Mouse (Mus musculus) CH12.LX (cell line): ENCODE measurements around the gene Rae1. TPM values are rescaled to one million over a fixed set of nuclear protein-coding genes. Genes with fewer than 3 reads are reported as not detected.

Experiments
- DNase-seq: peaks from one replicate; pipeline ENCODE4 v3.0.0-alpha.2; 2013; ENCODE audit errors: extremely low read depth
- H3K27ac ChIP-seq: 2 replicates; pipeline ENCODE4 v1.5.1; 2012; ENCODE audit warnings: low read depth, mild to moderate bottlenecking, control low read depth, moderate library complexity; ENCODE audit not compliant: insufficient read depth
- H3K27me3 ChIP-seq: replicated peaks from 2 replicates; pipeline ENCODE3; 2012; ENCODE audit warnings: inconsistent platforms
- H3K36me3 ChIP-seq, 2 experiments: replicated peaks in 1 of 2; 2 replicates each; pipeline versions ENCODE3 to v1.6.1; 2012; ENCODE audit warnings: inconsistent platforms in 1 of 2, low read length in 1 of 2, mild to moderate bottlenecking in 1 of 2, mixed read lengths in 1 of 2, moderate library complexity in 1 of 2; ENCODE audit not compliant: control insufficient read depth in 1 of 2, insufficient read depth in 1 of 2
- H3K4me1 ChIP-seq, 2 experiments: 2 replicates each; pipeline ENCODE4 v1.6.1; 2012; ENCODE audit warnings: inconsistent platforms in 1 of 2, moderate library complexity in 1 of 2; ENCODE audit not compliant: insufficient read depth in 2 of 2, control insufficient read depth in 1 of 2
- H3K4me2 ChIP-seq: 2 replicates; pipeline ENCODE4 v1.6.1; 2012; ENCODE audit warnings: low read depth, mild to moderate bottlenecking, control low read depth; ENCODE audit not compliant: poor library complexity, insufficient read depth, severe bottlenecking
- H3K4me3 ChIP-seq, 3 experiments: fragments of 150-350 bp in 1 of 3; sonication (generic) in 1 of 3; replicated peaks in 1 of 3; 2 replicates each; pipeline versions ENCODE3 to v1.5.1; 2011 to 2012; ENCODE audit warnings: low read depth in 2 of 3, low read length in 2 of 3, mild to moderate bottlenecking in 2 of 3, moderate library complexity in 2 of 3, control low read depth in 1 of 3, improper control_type of control experiment in 1 of 3, inconsistent platforms in 1 of 3, mixed read lengths in 1 of 3; ENCODE audit not compliant: poor library complexity in 1 of 3
- H3K79me2 ChIP-seq: replicated peaks from 2 replicates; pipeline ENCODE4 v1.6.1; 2012; ENCODE audit warnings: mild to moderate bottlenecking, moderate library complexity; ENCODE audit not compliant: control insufficient read depth, poor library complexity, insufficient read depth, severe bottlenecking; ENCODE audit errors: extremely low read depth
- H3K9ac ChIP-seq: 2 replicates; pipeline ENCODE4 v1.6.1; 2012; ENCODE audit warnings: low read depth, mild to moderate bottlenecking, control low read depth, moderate library complexity; ENCODE audit not compliant: insufficient read depth
- H3K9me3 ChIP-seq: replicated peaks from 2 replicates; pipeline ENCODE3; 2012; ENCODE audit warnings: low read length, inconsistent platforms, mixed read lengths
- BHLHE40 ChIP-seq: IDR thresholded peaks from 2 replicates; pipeline ENCODE4 v1.6.1; 2011; ENCODE audit warnings: mild to moderate bottlenecking, low read depth, low read length, improper control_type of control experiment
- CHD1 ChIP-seq: IDR thresholded peaks from 2 replicates; pipeline ENCODE4 v1.6.1; 2012; ENCODE audit warnings: low read depth, low read length, improper control_type of control experiment, inconsistent platforms
- CHD2 ChIP-seq: IDR thresholded peaks from 2 replicates; pipeline ENCODE4 v1.6.1; 2011; ENCODE audit warnings: low read length, improper control_type of control experiment
- E2F4 ChIP-seq: IDR thresholded peaks from 2 replicates; pipeline ENCODE4 v1.6.1; 2011; ENCODE audit warnings: low read depth, low read length, improper control_type of control experiment; ENCODE audit not compliant: insufficient replicate concordance
- ELF1 ChIP-seq: IDR thresholded peaks from 2 replicates; pipeline ENCODE4 v1.6.1; 2014; ENCODE audit warnings: low read depth, mild to moderate bottlenecking, inconsistent platforms, low read length, improper control_type of control experiment
- EP300 ChIP-seq: IDR thresholded peaks from 2 replicates; pipeline ENCODE4 v1.6.1; 2011; ENCODE audit warnings: low read length, improper control_type of control experiment
- ETS1 ChIP-seq: conservative IDR thresholded peaks from 2 replicates; pipeline ENCODE4 v1.6.1; 2012; ENCODE audit warnings: low read depth, mild to moderate bottlenecking, inconsistent platforms, low read length, improper control_type of control experiment, moderate library complexity
- GABPA ChIP-seq: IDR thresholded peaks from 2 replicates; pipeline ENCODE4 v1.6.1; 2012; ENCODE audit warnings: low read depth, low read length, improper control_type of control experiment, inconsistent platforms; ENCODE audit not compliant: insufficient replicate concordance
- HCFC1 ChIP-seq: IDR thresholded peaks from 2 replicates; pipeline ENCODE4 v1.6.1; 2012; ENCODE audit warnings: low read depth, mild to moderate bottlenecking, inconsistent platforms, low read length, improper control_type of control experiment
- IRF4 ChIP-seq: IDR thresholded peaks from 2 replicates; pipeline ENCODE4 v1.6.1; 2014; ENCODE audit warnings: low read depth, mild to moderate bottlenecking, inconsistent platforms, low read length, improper control_type of control experiment
- JUND ChIP-seq: conservative IDR thresholded peaks from 2 replicates; pipeline ENCODE4 v1.6.1; 2011; ENCODE audit warnings: low read depth, low read length, improper control_type of control experiment
- KAT2A ChIP-seq: IDR thresholded peaks from 2 replicates; pipeline ENCODE4 v1.6.1; 2012; ENCODE audit warnings: low read length, improper control_type of control experiment, inconsistent platforms; ENCODE audit not compliant: insufficient replicate concordance
- MAFK ChIP-seq: IDR thresholded peaks from 2 replicates; pipeline ENCODE4 v1.6.1; 2011; ENCODE audit warnings: low read length, improper control_type of control experiment; ENCODE audit not compliant: insufficient replicate concordance
- MAX ChIP-seq: IDR thresholded peaks from 2 replicates; pipeline ENCODE4 v1.6.1; 2011; ENCODE audit warnings: low read length, improper control_type of control experiment
- MAZ ChIP-seq: IDR thresholded peaks from 2 replicates; pipeline ENCODE4 v1.6.1; 2012; ENCODE audit warnings: low read depth, mild to moderate bottlenecking, inconsistent platforms, low read length, improper control_type of control experiment, moderate library complexity
- MEF2A ChIP-seq: IDR thresholded peaks from 2 replicates; pipeline ENCODE4 v1.6.1; 2014; ENCODE audit warnings: low read depth, mild to moderate bottlenecking, inconsistent platforms, low read length, improper control_type of control experiment, borderline replicate concordance
- MXI1 ChIP-seq: IDR thresholded peaks from 2 replicates; pipeline ENCODE4 v1.6.1; 2011; ENCODE audit warnings: mild to moderate bottlenecking, low read depth, low read length, improper control_type of control experiment
- MYC ChIP-seq: IDR thresholded peaks from 2 replicates; pipeline ENCODE4 v1.6.1; 2011; ENCODE audit warnings: low read depth, mild to moderate bottlenecking, improper control_type of control experiment, low read length
- NELFE ChIP-seq: IDR thresholded peaks from 2 replicates; pipeline ENCODE4 v1.6.1; 2011; ENCODE audit warnings: low read depth, low read length, improper control_type of control experiment
- NRF1 ChIP-seq: IDR thresholded peaks from 2 replicates; pipeline ENCODE4 v1.6.1; 2014; ENCODE audit warnings: low read depth, mild to moderate bottlenecking, inconsistent platforms, low read length, improper control_type of control experiment, moderate library complexity
- PAX5 ChIP-seq: IDR thresholded peaks from 2 replicates; pipeline ENCODE4 v1.6.1; 2012; ENCODE audit warnings: low read length, inconsistent platforms, mixed read lengths
- POLR2A ChIP-seq: IDR thresholded peaks from 2 replicates; pipeline ENCODE4 v1.6.1; 2011; ENCODE audit warnings: low read depth, mild to moderate bottlenecking, improper control_type of control experiment, low read length
- RCOR1 ChIP-seq: conservative IDR thresholded peaks from 2 replicates; pipeline ENCODE4 v1.6.1; 2012; ENCODE audit warnings: low read depth, mild to moderate bottlenecking, inconsistent platforms, low read length, improper control_type of control experiment
- SIN3A ChIP-seq: IDR thresholded peaks from 2 replicates; pipeline ENCODE4 v1.6.1; 2012; ENCODE audit warnings: low read length, improper control_type of control experiment, inconsistent platforms
- SMC3 ChIP-seq: IDR thresholded peaks from 2 replicates; pipeline ENCODE4 v1.6.1; 2011; ENCODE audit warnings: low read depth, low read length, improper control_type of control experiment
- TBP ChIP-seq: conservative IDR thresholded peaks from 2 replicates; pipeline ENCODE4 v1.6.1; 2011; ENCODE audit warnings: low read depth, low read length, improper control_type of control experiment
- TCF12 ChIP-seq: IDR thresholded peaks from 2 replicates; pipeline ENCODE4 v1.6.1; 2014; ENCODE audit warnings: low read depth, mild to moderate bottlenecking, inconsistent platforms, low read length, improper control_type of control experiment
- UBTF ChIP-seq: IDR thresholded peaks from 2 replicates; pipeline ENCODE4 v1.6.1; 2012; ENCODE audit warnings: low read depth, mild to moderate bottlenecking, inconsistent platforms, low read length, improper control_type of control experiment, moderate library complexity
- USF1 ChIP-seq: IDR thresholded peaks from 2 replicates; pipeline ENCODE4 v1.6.1; 2014; ENCODE audit warnings: low read depth, mild to moderate bottlenecking, inconsistent platforms, low read length, improper control_type of control experiment
- USF2 ChIP-seq: conservative IDR thresholded peaks from 2 replicates; pipeline ENCODE4 v1.6.1; 2011; ENCODE audit warnings: low read depth, low read length, improper control_type of control experiment
- ZC3H11A ChIP-seq: IDR thresholded peaks from 2 replicates; pipeline ENCODE4 v1.6.1; 2012; ENCODE audit warnings: low read depth, mild to moderate bottlenecking, inconsistent platforms, low read length, improper control_type of control experiment
- ZKSCAN1 ChIP-seq: IDR thresholded peaks from 2 replicates; pipeline ENCODE4 v1.6.1; 2012; ENCODE audit warnings: low read depth, inconsistent platforms, low read length, improper control_type of control experiment, borderline replicate concordance
- ZMIZ1 ChIP-seq: IDR thresholded peaks from 2 replicates; pipeline ENCODE4 v1.6.1; 2012; ENCODE audit warnings: low read depth, mild to moderate bottlenecking, inconsistent platforms, low read length, improper control_type of control experiment
- dilution Hi-C: fragments of 300-500 bp; cut with MboI; formaldehyde crosslinking; loops from 2 replicates; pipeline ENCODE4 v1.14.3; 2020; ENCODE audit warnings: low sequenced_read_pairs; ENCODE audit not compliant: extremely low pct_unique_long_range_greater_than_20kb, extremely low pct_ligation_motif_present
- in situ Hi-C: fragments of 300-500 bp; cut with MboI; formaldehyde crosslinking; loops from 3 replicates; pipeline ENCODE4 v1.14.3; 2019; ENCODE audit warnings: low sequenced_read_pairs, low pct_ligation_motif_present, low pct_unique_long_range_greater_than_20kb, mixed read lengths
- polyA plus RNA-seq: library from polyadenylated mRNA; unstranded; fragments of >175 nt; gene quantifications from 2 replicates; pipeline ENCODE4 v1.2.1, GENCODE M21; 2012; ENCODE audit warnings: low read depth; ENCODE audit not compliant: insufficient read length
- total RNA-seq, 2 experiments: library from RNA; depleted of rRNA; stranded (reverse); fragments of 300-350 nt in 1 of 2; fragments of >200 nt in 1 of 2; gene quantifications; 2 replicates each; pipeline ENCODE4 v1.2.3; 2012 to 2014

Rae1 gene
- total and polyA plus RNA-seq, 3 experiments: 86.3 to 114 (median 95.0) TPM

- no peaks in the 10 kb centered on the region for H3K9me3 ChIP-seq
- peak overlapping the region; percentile 70 for H3K4me2 ChIP-seq
- peak overlapping the region; percentile 72 to 87 (median 79) for H3K4me3 ChIP-seq
- dilution Hi-C loops: no loop called here
- peaks cover 6% of the 10 kb centered on the region for H3K27me3 ChIP-seq
- DNase-seq: peak; percentile 73
- H3K9ac ChIP-seq: peak overlapping the region; percentile 62
- H3K36me3 ChIP-seq: peaks cover 13 to 42% of the 10 kb centered on the region in 2 experiments
- peaks cover 21% of the 10 kb centered on the region for H3K79me2 ChIP-seq
- peak overlapping the region; percentile 55 for H3K27ac ChIP-seq
- in situ Hi-C loops: loop anchor here (25.0 kb wide), 1 partner anchor 140 kb away; the partner anchor contains the start of gene Pck1
- peaks cover 63 to 84% of the 10 kb centered on the region in 2 experiments for H3K4me1 ChIP-seq
- TF ChIP-seq CHD1 (no peak), ETS1 (peak; percentile 71), MXI1 (peak; percentile 67), KAT2A (no peak), NELFE (no peak), GABPA (no peak), HCFC1 (peak; percentile 30), MYC (peak; percentile 28; the same call in 1 of the 2 replicates), NRF1 (peak; percentile 63), ZC3H11A (no peak), SMC3 (0 out of 2 replicates have a peak, but pooled peaks have one; percentile 9), TCF12 (peak; percentile 69), MAZ (no peak), E2F4 (no peak), UBTF (no peak), USF2 (no peak), POLR2A (no peak), CHD2 (peak; percentile 95), JUND (no peak), EP300 (0 out of 2 replicates have a peak, but pooled peaks have one; percentile 22), MAX (no peak; the same call in 1 of the 2 replicates), SIN3A (peak; percentile 93), IRF4 (peak; percentile 71), PAX5 (no peak), ELF1 (peak; percentile 46; the same call in 1 of the 2 replicates), RCOR1 (0 out of 2 replicates have a peak, but pooled peaks have one; percentile 30), MEF2A (peak; percentile 57; the same call in 1 of the 2 replicates), BHLHE40 (peak; percentile 72), ZMIZ1 (no peak), ZKSCAN1 (no peak), USF1 (no peak), MAFK (no peak), TBP (no peak)
Measured at GRCm38 (mm10) chr2:173022056-173022681, 22.3 kb downstream of the Rae1 start.
